Mouse (Mus musculus) ovary, adult 18-20 months (tissue): Measurements from ENCODE around the gene Elavl4.

Source experiments
- DNase-seq: peaks from one replicate; pipeline ENCODE4 v3.0.0; 2022; ENCODE audit warnings: low spot score, mixed read lengths

Gene Elavl4

GRCm38 (mm10) chr4:110351178-110352000 lies at the start of gene Elavl4:
Elavl4 (minus strand) TSS chr4:110351909.
- peak; percentile 37 for DNase-seq

- DNase-seq = peak; percentile 44
Measured at GRCm38 (mm10) chr4:110397618-110398045, 45.9 kb upstream of the Elavl4 start, which contains the start of gene Agbl4. Agbl4 (plus strand) TSS chr4:110397661.

GRCm38 (mm10) chr4:110396221-110396620 lies 44.5 kb upstream of the Elavl4 start:
- no peak for DNase-seq

GRCm38 (mm10) chr4:110360568-110360967 lies 8.9 kb upstream of the Elavl4 start:
- DNase-seq = no peak

- DNase-seq = no peak
Measured at GRCm38 (mm10) chr4:110352001-110352369, 276 bp upstream of the Elavl4 start.

- DNase-seq = no peak
Measured at GRCm38 (mm10) chr4:110350856-110351177, 892 bp downstream of the Elavl4 start.

GRCm38 (mm10) chr4:110323912-110324311 lies 27.8 kb downstream of the Elavl4 start:
- no peak for DNase-seq

- DNase-seq = no peak
Measured at GRCm38 (mm10) chr4:110312126-110312525, 39.6 kb downstream of the Elavl4 start.

- no peak for DNase-seq
Measured at GRCm38 (mm10) chr4:110306972-110307371, 44.7 kb downstream of the Elavl4 start.

- DNase-seq = no peak
Measured at GRCm38 (mm10) chr4:110306559-110306958, 45.1 kb downstream of the Elavl4 start.

GRCm38 (mm10) chr4:110295793-110296192 lies 55.9 kb downstream of the Elavl4 start:
- DNase-seq = no peak

GRCm38 (mm10) chr4:110293238-110293637 lies 58.5 kb downstream of the Elavl4 start:
- no peak for DNase-seq

GRCm38 (mm10) chr4:110292471-110292870 lies 59.2 kb downstream of the Elavl4 start:
- no peak for DNase-seq

GRCm38 (mm10) chr4:110290544-110291095 lies 61.1 kb downstream of the Elavl4 start:
- DNase-seq = no peak

GRCm38 (mm10) chr4:110290056-110290455 lies 61.7 kb downstream of the Elavl4 start:
- DNase-seq = no peak

- DNase-seq = no peak
Measured at GRCm38 (mm10) chr4:110287412-110288067, 64.2 kb downstream of the Elavl4 start.

GRCm38 (mm10) chr4:110286841-110287240 lies 64.9 kb downstream of the Elavl4 start:
- no peak for DNase-seq

- DNase-seq = no peak
Measured at GRCm38 (mm10) chr4:110286371-110286781, 65.3 kb downstream of the Elavl4 start.

GRCm38 (mm10) chr4:110285346-110286330 lies 66.1 kb downstream of the Elavl4 start:
- DNase-seq = no peak

- DNase-seq = no peak
Measured at GRCm38 (mm10) chr4:110284446-110284845, 67.3 kb downstream of the Elavl4 start.

GRCm38 (mm10) chr4:110270046-110270445 lies 81.7 kb downstream of the Elavl4 start:
- no peak for DNase-seq
